Mouse (Mus musculus): ENCODE measurements around the gene Ylpm1. TPM values are rescaled to one million over a fixed set of nuclear protein-coding genes. Genes with fewer than 3 reads are reported as not detected.

Gene Ylpm1
- polyA plus RNA-seq (2012; rRNA removed): 6.1 and 8.8 TPM in 2 replicates

DNA sequence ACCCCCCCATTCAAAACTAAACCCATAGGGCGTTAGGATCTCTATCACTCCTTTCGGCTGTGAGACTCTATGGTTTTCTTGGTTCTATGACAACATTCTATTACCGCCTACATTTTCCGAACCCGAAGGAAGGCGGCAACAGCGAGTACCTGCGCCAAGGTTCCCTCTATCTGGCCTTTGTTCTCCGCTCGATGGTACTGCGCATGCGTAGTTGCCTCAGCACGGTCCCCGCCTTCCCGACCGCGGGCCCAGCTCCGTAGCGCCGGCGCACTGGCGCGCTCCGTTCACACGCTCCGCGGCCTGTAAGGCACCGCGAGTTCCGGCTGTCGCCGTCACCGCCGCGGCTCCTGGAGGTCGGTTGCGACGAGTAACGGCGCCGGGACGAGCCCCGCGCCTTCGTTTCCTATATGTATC is at the start of gene Ylpm1:
Gene Ylpm1 (plus strand): TSS at position 239 of the 414 bp plus-strand sequence.

GRCm38 (mm10) chr12:84970428-84971096 is 25.6 kb upstream of the Ylpm1 start, which contains the start of the genes Fcf1 and Arel1:
Gene Fcf1 (plus strand): TSS chr12:84970897.
Gene Arel1 (minus strand): TSS chr12:84970900.

GRCm38 (mm10) chr12:85110698-85111592 is 114.8 kb downstream of the Ylpm1 start, which contains the start of the genes Prox2 and Dlst:
Gene Prox2 (minus strand): TSS chr12:85110759.
Gene Dlst (plus strand): TSS chr12:85110833.

Other genes starting within 250 kb of the Ylpm1 start
- gene Npc2, start 223.2 kb upstream of the Ylpm1 start, polyA plus RNA-seq (2012; rRNA removed): 43.3 and 50.5 TPM in 2 replicates
- 60.1 and 66.6 TPM in 2 replicates for gene Isca2, start 223.1 kb upstream of the Ylpm1 start, polyA plus RNA-seq (2012; rRNA removed)
- gene Ltbp2, start 119.8 kb upstream of the Ylpm1 start, polyA plus RNA-seq (2012; rRNA removed): 1.1 and 1.5 TPM in 2 replicates
- 56.7 and 60.1 TPM in 2 replicates for gene Fcf1, start 25.4 kb upstream of the Ylpm1 start, polyA plus RNA-seq (2012; rRNA removed)
- gene Arel1, start 25.4 kb upstream of the Ylpm1 start, polyA plus RNA-seq (2012; rRNA removed): 12.9 and 13.9 TPM in 2 replicates
- gene Prox2, start 114.4 kb downstream of the Ylpm1 start, polyA plus RNA-seq (2012; rRNA removed): 0.79 and 0.95 TPM in 2 replicates
- gene Dlst, start 114.5 kb downstream of the Ylpm1 start, polyA plus RNA-seq (2012; rRNA removed): 80.5 and 86.8 TPM in 2 replicates
- 1.3 and 1.4 TPM in 2 replicates for gene Rps6kl1, start 154.9 kb downstream of the Ylpm1 start, polyA plus RNA-seq (2012; rRNA removed)
- 0.29 and 0.41 TPM in 2 replicates for gene Pgf, start 181.5 kb downstream of the Ylpm1 start, polyA plus RNA-seq (2012; rRNA removed)
- 31.6 and 32.8 TPM in 2 replicates for gene Eif2b2, start 223.2 kb downstream of the Ylpm1 start, polyA plus RNA-seq (2012; rRNA removed)

Data from liver, embryonic 18 days (tissue).